Mouse (Mus musculus) embryo, embryonic 9.5 days (tissue): ENCODE data around the gene Cep290.
"Not testable (repeated sequence)": the region's sequence is repeated elsewhere in the genome, so short reads cannot be mapped to it uniquely, and the experiment has no call there.

Experiments
- DNase-seq: peaks from one replicate; pipeline ENCODE4 v3.0.0-alpha.2; 2017; ENCODE audit errors: extremely low spot score

Cep290 gene

GRCm38 (mm10) chr10:100487097-100487978 lies at the start of gene Cep290, which contains the start of gene Tmtc3:
Gene Cep290, plus strand, starts transcription at chr10:100487558.
Gene Tmtc3, minus strand, starts transcription at chr10:100487350.
- peak; percentile 93 for DNase-seq

GRCm38 (mm10) chr10:100449394-100449793 lies 38.0 kb upstream of the Cep290 start:
- DNase-seq, result no peak

DNA sequence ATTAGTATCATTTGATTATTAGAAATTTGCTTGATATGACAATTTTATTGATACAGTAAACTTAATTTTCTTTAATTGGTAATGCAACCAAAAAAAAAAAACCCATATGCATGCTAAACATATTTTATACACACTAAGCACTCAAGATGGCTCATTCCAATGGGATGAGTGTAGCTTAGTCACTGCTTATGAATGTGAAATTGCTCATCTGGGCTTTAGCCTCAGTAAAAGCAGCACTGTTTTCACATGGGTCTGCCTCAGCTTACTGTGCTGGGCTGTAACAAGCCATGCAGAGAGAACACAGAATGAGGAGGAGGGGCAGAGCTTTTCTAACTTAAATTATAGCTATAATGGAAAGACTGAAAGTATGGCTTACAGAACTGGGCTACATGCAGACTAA lies 26.8 kb upstream of the Cep290 start:
- DNase-seq, result no peak

- no peak for DNase-seq
These were observed 12.3 kb upstream of the Cep290 start for GRCm38 (mm10) chr10:100475040-100475439.

DNA sequence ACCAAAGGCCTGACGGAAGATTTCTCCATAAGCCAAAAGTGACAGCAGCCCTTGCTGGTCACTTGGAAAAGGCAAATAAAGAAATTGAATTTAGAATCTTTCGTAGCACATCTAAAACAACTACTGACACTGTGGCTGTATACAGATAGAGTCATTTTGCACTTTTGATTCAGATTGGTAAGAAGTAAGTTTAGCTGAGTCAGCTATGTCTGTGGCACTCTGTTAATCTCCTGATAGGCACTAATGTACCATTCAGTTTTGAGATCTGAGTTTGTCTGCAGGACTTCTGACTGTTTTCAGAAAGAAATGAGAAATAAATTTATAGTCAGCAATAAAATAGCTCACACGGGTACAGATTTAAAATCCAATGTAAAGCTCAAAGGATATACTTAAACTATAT lies 7.8 kb upstream of the Cep290 start:
- no peak for DNase-seq

DNA sequence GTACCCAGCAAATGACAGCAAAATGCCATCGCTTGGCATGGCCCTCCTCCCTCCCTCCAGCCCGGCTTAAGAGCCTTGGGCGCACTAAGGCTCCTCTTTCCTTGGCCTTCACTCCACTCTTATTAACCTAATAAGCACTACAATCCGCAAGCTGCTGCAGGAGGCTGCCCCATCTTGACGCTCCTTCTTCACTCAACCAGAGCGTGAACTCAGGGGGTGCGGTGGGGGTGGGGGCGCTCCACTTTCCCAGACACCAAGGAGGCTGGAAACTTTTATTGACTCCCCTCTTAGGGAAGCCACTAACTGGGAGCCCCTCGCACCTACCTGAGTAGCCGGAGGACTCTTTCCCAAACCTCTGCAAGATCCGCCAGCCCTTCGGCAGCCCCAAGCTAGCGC lies 659 bp upstream of the Cep290 start:
- DNase-seq, result no peak

DNA sequence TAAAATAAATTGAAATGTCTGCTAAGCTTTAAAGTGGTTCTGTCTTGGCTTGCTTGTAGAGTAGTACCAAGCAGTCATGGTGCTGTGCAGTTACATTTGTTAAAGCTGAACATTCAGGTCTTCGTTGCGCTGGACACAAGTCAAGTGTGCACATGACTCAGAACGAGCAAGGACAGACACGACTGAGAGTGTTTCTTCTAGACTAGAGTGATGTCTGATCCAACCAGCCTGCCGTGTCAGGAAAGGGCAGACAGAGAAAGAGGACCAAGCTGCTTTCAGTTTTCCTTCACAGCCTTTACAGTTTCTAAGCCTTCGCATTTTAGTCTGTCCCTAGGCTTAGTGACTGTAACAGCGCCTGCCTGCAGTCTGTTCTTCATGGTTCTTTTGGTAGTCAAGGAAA lies 4.6 kb downstream of the Cep290 start:
- no peak for DNase-seq

DNA sequence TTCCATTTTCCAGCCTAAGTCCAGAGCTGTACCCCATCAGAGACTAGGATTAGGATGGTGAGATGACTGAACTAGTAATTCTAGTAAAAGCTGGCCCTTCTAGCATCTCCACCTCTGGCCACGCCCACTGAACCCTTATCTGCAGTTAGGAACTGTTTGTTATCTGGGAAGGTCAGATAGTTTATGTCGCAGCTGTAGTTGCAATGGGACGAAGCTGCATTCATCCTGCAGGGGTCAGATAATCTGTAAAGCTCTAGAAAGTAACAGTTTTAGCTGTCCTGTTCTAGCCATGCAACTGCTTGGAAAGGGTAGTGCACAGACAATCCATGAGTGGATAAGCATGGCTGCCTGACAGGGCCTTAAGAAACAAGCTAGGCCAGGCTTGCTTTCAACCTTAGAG lies 11.0 kb downstream of the Cep290 start:
- DNase-seq, result no peak

DNA sequence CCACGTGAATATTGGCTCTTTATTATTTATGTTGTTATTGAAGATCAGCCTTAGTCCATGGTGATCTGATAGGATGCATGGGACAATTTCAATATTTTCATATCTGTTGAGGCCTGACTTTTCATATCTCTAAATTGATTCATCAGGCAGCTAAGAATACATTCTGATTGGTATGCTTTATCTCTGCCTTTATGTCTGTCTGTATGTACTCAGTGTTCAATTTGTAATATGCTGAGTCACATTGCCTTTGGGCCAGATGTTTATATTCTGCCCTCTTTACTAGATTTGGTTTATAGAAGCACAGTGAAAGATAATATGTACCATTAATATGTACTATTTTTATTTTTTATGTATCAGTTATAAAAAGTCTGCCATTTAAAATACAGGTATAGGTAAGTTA lies 20.8 kb downstream of the Cep290 start:
- no peak for DNase-seq

- no peak for DNase-seq
These were observed 34.3 kb downstream of the Cep290 start for GRCm38 (mm10) chr10:100521617-100522016.

DNA sequence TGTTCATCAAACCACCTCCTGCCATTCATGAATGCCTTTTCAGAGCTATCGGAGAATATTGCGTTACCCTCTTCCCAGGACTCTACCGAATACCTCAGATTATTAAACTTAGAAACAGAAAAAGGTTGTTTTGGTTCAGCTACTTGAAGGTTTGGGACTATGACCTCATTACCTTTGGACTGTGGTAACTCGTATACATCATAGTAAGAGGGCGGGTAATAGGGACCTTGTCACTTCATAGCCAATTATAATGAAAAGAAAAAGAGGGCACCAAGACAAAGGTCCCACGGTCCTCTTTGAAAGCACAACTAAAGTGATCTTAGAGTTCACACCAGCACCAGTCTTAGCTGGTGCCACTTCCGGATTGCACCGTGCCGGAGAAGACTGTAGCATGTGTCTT lies 35.0 kb downstream of the Cep290 start:
- DNase-seq, result no peak

DNA sequence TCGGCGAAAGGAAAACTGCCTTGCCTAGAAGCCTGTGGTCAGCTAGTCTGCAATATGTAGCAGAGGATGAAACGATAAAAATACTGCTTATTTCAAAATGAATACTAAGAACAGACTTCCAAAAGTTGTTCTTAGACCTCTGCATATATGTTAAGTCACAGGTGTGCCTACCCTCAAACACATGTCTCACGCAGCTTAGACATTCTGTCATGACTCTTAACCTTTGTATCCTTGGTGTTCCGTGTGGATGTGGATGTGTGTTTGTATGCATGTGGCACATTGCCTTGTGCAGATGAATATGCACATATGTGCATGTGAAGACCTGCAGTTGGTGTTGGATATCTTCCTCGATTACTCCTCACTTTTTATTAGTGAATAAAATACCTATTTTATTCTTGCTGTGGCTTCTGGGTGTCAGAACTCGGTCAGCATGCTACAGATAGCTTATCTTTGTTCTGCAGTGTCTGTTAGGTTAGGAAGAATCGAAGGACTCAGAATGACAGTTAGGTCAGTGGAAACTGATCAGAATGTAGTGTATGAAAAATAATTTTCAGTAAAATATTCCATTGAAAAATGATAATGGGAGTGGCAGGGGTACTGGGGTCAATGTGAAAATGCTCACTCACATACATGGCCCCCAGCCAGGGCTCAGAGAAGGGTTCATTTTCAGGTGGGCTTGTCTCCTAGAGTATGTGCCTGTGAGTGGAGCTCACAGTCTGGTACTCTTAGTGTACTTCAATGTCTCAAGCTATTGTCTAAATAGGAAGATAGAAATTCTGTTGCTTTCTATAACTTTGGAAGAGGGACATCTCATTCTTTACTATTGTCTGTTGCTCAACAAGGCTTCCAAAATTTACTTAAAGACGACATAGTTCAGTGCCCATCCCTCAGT lies 37.4 kb downstream of the Cep290 start:
- DNase-seq, result no peak

- no peak for DNase-seq
These were observed 69.3 kb downstream of the Cep290 start for GRCm38 (mm10) chr10:100556566-100557175.

DNA sequence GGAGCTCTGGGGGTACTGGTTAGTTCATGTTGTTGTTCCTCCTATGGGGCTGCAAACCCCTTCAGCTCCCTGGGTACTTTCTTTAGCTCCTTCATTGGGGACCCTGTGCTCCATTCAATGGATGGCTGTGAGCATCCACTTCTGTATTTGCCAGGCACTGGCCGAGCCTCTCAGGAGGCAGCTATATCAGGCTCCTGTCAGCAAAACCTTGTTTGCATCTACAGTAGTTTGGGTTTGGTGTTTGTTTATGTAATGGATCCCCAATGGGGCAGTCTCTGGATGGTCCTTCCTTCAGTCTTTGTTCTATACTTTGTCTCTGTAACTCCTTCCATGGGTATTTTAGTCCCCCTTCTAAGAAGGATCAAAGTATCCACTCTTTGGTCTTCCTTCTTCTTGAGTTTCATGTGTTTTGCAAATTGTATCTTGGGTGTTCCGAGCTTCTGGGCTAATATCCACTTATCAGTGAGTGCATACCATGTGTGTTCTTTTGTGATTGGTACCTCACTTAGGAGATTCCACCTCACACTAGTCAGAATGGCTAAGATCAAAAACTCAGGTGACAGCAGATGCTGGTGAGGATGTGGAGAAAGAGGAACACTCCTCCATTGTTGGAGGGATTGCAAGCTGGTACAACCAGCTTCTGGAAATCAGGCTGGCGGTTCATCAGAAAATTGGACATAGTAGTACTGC lies 73.0 kb downstream of the Cep290 start:
- DNase-seq, result not testable (repeated sequence)

- DNase-seq, result no peak
These were observed 76.8 kb downstream of the Cep290 start for GRCm38 (mm10) chr10:100564112-100564511.

GRCm38 (mm10) chr10:100571707-100572106 lies 84.3 kb downstream of the Cep290 start:
- DNase-seq, result no peak

GRCm38 (mm10) chr10:100574505-100575149 lies 87.3 kb downstream of the Cep290 start:
- DNase-seq, result no peak

DNA sequence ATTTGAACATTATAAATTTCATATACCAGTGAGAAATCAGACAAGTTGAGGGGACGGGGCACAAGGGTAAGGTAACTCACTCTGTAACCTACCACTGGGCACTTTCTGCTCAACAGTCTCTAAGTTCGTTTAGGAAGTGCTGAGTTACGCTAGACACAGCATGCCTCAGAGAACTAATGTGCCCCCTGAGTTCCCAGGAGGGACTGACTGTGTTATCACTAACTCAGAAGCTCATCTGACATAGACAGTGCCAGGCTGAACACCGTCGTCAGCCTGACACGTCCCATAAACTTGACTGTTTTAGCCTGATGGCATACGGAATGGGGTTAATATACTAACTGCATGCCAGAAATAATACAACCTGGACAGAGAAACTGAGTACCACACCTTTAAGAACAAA lies 87.9 kb downstream of the Cep290 start:
- DNase-seq, result no peak

- DNase-seq, result no peak
These were observed 96.8 kb downstream of the Cep290 start for GRCm38 (mm10) chr10:100584178-100584577.

- DNase-seq, result no peak
These were observed 101.2 kb downstream of the Cep290 start for GRCm38 (mm10) chr10:100588524-100588923.

- peak; percentile 89 for DNase-seq
These were observed 101.6 kb downstream of the Cep290 start for GRCm38 (mm10) chr10:100588932-100589388.
